Mouse (Mus musculus) kidney, embryonic 14.5 days (tissue): ENCODE data around the gene Prdm10. TPM values are rescaled to one million over a fixed set of nuclear protein-coding genes. Genes with fewer than 3 reads are reported as not detected.

Experiments
- ATAC-seq: fragments of 200-750 bp; cut with Nextera tagmentation; 2 replicates; pipeline ENCODE4 v1.8.0; 2017; ENCODE audit warnings: moderate number of reproducible peaks, mild to moderate bottlenecking, moderate TSS enrichment, moderate library complexity; ENCODE audit not compliant: low FRiP score, low TSS enrichment
- H3K27ac ChIP-seq: fragments of 300-500 bp; sonication (generic); 2 replicates; pipeline ENCODE4 v1.5.1; 2014; ENCODE audit warnings: low read depth, mild to moderate bottlenecking, low read length, moderate library complexity, mixed read lengths
- H3K27me3 ChIP-seq: fragments of 300-500 bp; sonication (generic); 2 replicates; pipeline ENCODE4 v1.6.1; 2014; ENCODE audit warnings: mild to moderate bottlenecking, low read length; ENCODE audit not compliant: control insufficient read depth, insufficient read depth
- H3K36me3 ChIP-seq: fragments of 300-500 bp; sonication (generic); 2 replicates; pipeline ENCODE4 v1.6.1; 2014; ENCODE audit warnings: low read length, mixed read lengths; ENCODE audit not compliant: control insufficient read depth, insufficient read depth
- H3K4me1 ChIP-seq: fragments of 300-500 bp; sonication (generic); 2 replicates; pipeline ENCODE4 v1.6.1; 2014; ENCODE audit warnings: low read length, mixed read lengths; ENCODE audit not compliant: control insufficient read depth, insufficient read depth
- H3K4me2 ChIP-seq: fragments of 300-500 bp; sonication (generic); replicated peaks from 2 replicates; pipeline ENCODE4 v1.6.1; 2014; ENCODE audit warnings: low read depth, mild to moderate bottlenecking, low read length
- H3K4me3 ChIP-seq: fragments of 300-500 bp; sonication (generic); 2 replicates; pipeline ENCODE4 v1.5.1; 2014; ENCODE audit warnings: mild to moderate bottlenecking, low read length
- H3K9ac ChIP-seq: fragments of 300-500 bp; sonication (generic); 2 replicates; pipeline ENCODE4 v1.6.1; 2014; ENCODE audit warnings: low read depth, mild to moderate bottlenecking, low read length, moderate library complexity
- H3K9me3 ChIP-seq: fragments of 300-500 bp; sonication (generic); 2 replicates; pipeline ENCODE4 v1.6.1; 2016; ENCODE audit warnings: low read length; ENCODE audit not compliant: control insufficient read depth
- WGBS: fragments of 180-500 bp; shearing (Covaris S2); extraction: QIAGEN DNeasy Blood & Tissue Kit; methylation state at CpG from one replicate; pipeline ENCODE4 v1.1.7; 2014; 5-methylcytosine and 5-hydroxymethylcytosine counted together
- polyA plus RNA-seq: library from polyadenylated mRNA; unstranded; fragments of >200 nt; fragmentation: Nextera tagmentation; extraction: Ambion mirVana; gene quantifications from 2 replicates; pipeline ENCODE4 v1.2.1, GENCODE M21; 2014

Gene Prdm10
- polyA plus RNA-seq, 1 experiment from 2014 or later, result 7.7 TPM

- no peak overlapping the region for H3K27ac ChIP-seq
- no peaks in the 10 kb centered on the region for H3K36me3 ChIP-seq
- no peaks in the 10 kb centered on the region for H3K27me3 ChIP-seq
- no peak for ATAC-seq
- H3K4me1 ChIP-seq, result no peaks in the 10 kb centered on the region
- H3K4me3 ChIP-seq, result no peak overlapping the region
- no peak overlapping the region for H3K4me2 ChIP-seq
- WGBS, result 85% methylated on average over 2 of the region's 2 CpGs
- H3K9me3 ChIP-seq, result no peaks in the 10 kb centered on the region
- H3K9ac ChIP-seq, result no peak overlapping the region
These were observed 15.0 kb downstream of the Prdm10 start for GRCm38 (mm10) chr9:31295311-31295710.

GRCm38 (mm10) chr9:31296293-31296692, 16.0 kb downstream of the Prdm10 start:
- Histone ChIP-seq H3K4me3 (no peak overlapping the region), H3K36me3 (no peaks in the 10 kb centered on the region), H3K9ac (no peak overlapping the region), H3K27me3 (no peaks in the 10 kb centered on the region), H3K4me1 (no peaks in the 10 kb centered on the region), H3K4me2 (no peak overlapping the region), H3K9me3 (no peaks in the 10 kb centered on the region), H3K27ac (no peak overlapping the region)
- no peak for ATAC-seq
- 92% methylated on average over 3 of the region's 3 CpGs for WGBS

DNA sequence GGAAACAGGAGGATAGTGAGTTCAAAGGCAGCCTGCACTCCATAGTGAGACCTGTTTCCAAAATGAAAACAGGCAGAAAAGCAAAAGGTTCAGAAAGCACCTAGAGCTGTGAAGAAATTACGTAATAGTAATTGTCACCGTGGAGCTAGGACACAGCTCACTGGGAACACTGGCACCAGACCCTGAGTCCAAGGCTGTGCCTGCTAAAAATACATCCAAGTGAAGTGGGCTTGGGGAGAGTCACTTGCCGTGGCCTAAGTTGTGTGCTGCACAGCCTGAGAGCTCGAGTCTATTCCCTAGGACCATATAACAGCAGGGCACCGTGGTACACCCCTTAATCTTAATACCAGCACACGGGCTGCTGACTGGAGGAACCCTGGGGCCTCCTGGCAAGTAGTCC, 18.4 kb downstream of the Prdm10 start:
- Histone ChIP-seq H3K27me3 (no peaks in the 10 kb centered on the region), H3K36me3 (no peaks in the 10 kb centered on the region), H3K4me1 (no peaks in the 10 kb centered on the region), H3K27ac (no peak overlapping the region), H3K9ac (no peak overlapping the region), H3K4me2 (no peak overlapping the region), H3K4me3 (no peak overlapping the region), H3K9me3 (no peaks in the 10 kb centered on the region)
- ATAC-seq, result no peak
- WGBS, result 61% methylated on average over 6 of the region's 6 CpGs

- Histone ChIP-seq H3K4me3 (no peak overlapping the region), H3K4me1 (no peaks in the 10 kb centered on the region), H3K4me2 (no peak overlapping the region), H3K9ac (no peak overlapping the region), H3K27me3 (no peaks in the 10 kb centered on the region), H3K27ac (no peak overlapping the region), H3K36me3 (no peaks in the 10 kb centered on the region), H3K9me3 (no peaks in the 10 kb centered on the region)
- WGBS, result 85% methylated on average over 5 of the region's 5 CpGs
- no peak for ATAC-seq
These were observed 20.2 kb downstream of the Prdm10 start for GRCm38 (mm10) chr9:31300525-31300924.

- no peaks in the 10 kb centered on the region for H3K27me3 ChIP-seq
- H3K4me2 ChIP-seq, result no peak overlapping the region
- no peak overlapping the region for H3K27ac ChIP-seq
- no peaks in the 10 kb centered on the region for H3K9me3 ChIP-seq
- WGBS, result 81% methylated on average over 5 of the region's 5 CpGs
- H3K9ac ChIP-seq, result no peak overlapping the region
- no peak overlapping the region for H3K4me3 ChIP-seq
- no peaks in the 10 kb centered on the region for H3K4me1 ChIP-seq
- H3K36me3 ChIP-seq, result no peaks in the 10 kb centered on the region
- no peak for ATAC-seq
These were observed 20.8 kb downstream of the Prdm10 start for GRCm38 (mm10) chr9:31301107-31301506.

GRCm38 (mm10) chr9:31301526-31302311, 21.4 kb downstream of the Prdm10 start:
- WGBS, result 82% methylated on average over 5 of the region's 5 CpGs
- H3K4me3 ChIP-seq, result no peak overlapping the region
- no peak for ATAC-seq
- H3K36me3 ChIP-seq, result no peaks in the 10 kb centered on the region
- H3K4me1 ChIP-seq, result no peaks in the 10 kb centered on the region
- no peak overlapping the region for H3K27ac ChIP-seq
- no peaks in the 10 kb centered on the region for H3K27me3 ChIP-seq
- H3K4me2 ChIP-seq, result no peak overlapping the region
- H3K9ac ChIP-seq, result no peak overlapping the region
- no peaks in the 10 kb centered on the region for H3K9me3 ChIP-seq

GRCm38 (mm10) chr9:31304358-31304757, 24.0 kb downstream of the Prdm10 start:
- ATAC-seq, result no peak
- Histone ChIP-seq H3K4me2 (no peak overlapping the region), H3K27me3 (no peaks in the 10 kb centered on the region), H3K9me3 (no peaks in the 10 kb centered on the region), H3K9ac (no peak overlapping the region), H3K4me1 (no peaks in the 10 kb centered on the region), H3K36me3 (no peaks in the 10 kb centered on the region), H3K4me3 (no peak overlapping the region), H3K27ac (no peak overlapping the region)
- WGBS, result 87% methylated on average over 3 of the region's 3 CpGs

DNA sequence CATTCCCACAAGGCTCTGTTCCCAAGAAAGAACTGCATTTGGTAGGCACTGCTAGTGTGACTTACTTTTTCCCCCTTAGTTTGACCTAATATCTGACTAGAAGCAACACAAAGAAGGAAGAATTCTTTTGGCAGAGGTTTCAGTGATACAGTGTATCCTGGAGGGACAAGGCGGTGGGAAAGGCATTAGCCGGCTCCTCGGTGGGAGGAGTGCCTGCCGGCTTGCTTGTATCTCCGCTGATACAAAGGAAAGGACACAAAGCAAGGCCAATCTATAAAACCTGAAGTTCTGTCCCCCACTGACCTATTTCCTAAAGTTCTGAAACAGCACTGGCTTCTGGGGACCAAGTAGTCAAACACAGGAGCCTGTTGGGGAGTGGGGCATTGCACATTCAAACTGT, 24.8 kb downstream of the Prdm10 start:
- Histone ChIP-seq H3K4me1 (no peaks in the 10 kb centered on the region), H3K27ac (no peak overlapping the region), H3K4me3 (no peak overlapping the region), H3K9ac (no peak overlapping the region), H3K9me3 (no peaks in the 10 kb centered on the region), H3K36me3 (no peaks in the 10 kb centered on the region), H3K27me3 (no peaks in the 10 kb centered on the region), H3K4me2 (no peak overlapping the region)
- WGBS, result 88% methylated on average over 5 of the region's 5 CpGs
- ATAC-seq, result no peak

DNA sequence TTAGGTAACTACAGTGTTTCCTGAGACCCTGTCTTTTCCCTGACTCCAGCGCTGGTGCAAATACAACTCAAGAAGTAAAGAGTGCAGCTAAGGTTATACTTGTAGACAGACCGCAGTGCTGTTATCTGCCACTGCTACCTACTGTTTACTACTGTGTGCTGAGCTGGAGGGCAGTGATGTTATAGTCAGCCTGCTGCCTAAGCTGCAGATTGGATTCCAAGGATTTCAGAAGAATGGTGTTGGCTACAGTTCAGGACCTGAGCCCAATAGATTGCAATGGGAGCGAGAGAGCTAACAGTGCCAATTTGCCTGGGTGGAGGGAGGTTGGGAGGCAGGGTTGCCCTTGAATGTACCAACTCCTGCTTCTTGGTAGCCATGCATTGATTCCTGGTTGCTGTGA, 25.5 kb downstream of the Prdm10 start:
- Histone ChIP-seq H3K27ac (no peak overlapping the region), H3K4me1 (no peaks in the 10 kb centered on the region), H3K27me3 (no peaks in the 10 kb centered on the region), H3K4me2 (no peak overlapping the region), H3K36me3 (no peaks in the 10 kb centered on the region), H3K9ac (no peak overlapping the region), H3K4me3 (no peak overlapping the region), H3K9me3 (no peaks in the 10 kb centered on the region)
- WGBS, result 92% methylated on average over 3 of the region's 3 CpGs
- no peak for ATAC-seq
